Mouse (Mus musculus) adrenal gland, postnatal 36 days (tissue): ENCODE data around the gene Iglon5. TPM values are rescaled to one million over a fixed set of nuclear protein-coding genes. Genes with fewer than 3 reads are reported as not detected.

Experiments used
- DNase-seq, 2 experiments: peaks; one replicate each; pipeline ENCODE4 v3.0.0; 2021; ENCODE audit warnings: mixed read lengths in 1 of 2
- total RNA-seq, 2 experiments: library from RNA; stranded (reverse); gene quantifications; 2 replicates each; pipeline ENCODE4 v1.2.3; 2021

Gene Iglon5
- total RNA-seq, 2 experiments from 2014 or later, result 1.3 to 1.5 TPM

GRCm38 (mm10) chr7:43465344-43466098 lies 24.4 kb downstream of the Iglon5 start:
- DNase-seq, result peak; percentile 88 to 92

- no peak for DNase-seq
Observed at GRCm38 (mm10) chr7:43464864-43465343, 25.0 kb downstream of the Iglon5 start.

- DNase-seq, result no peak
Observed at GRCm38 (mm10) chr7:43463976-43464375, 25.9 kb downstream of the Iglon5 start.

- no peak for DNase-seq
Observed at GRCm38 (mm10) chr7:43462851-43463250, 27.0 kb downstream of the Iglon5 start, which contains the start of gene Vsig10l. Gene Vsig10l (plus strand): TSS chr7:43463151.

- DNase-seq, result no peak
Observed at GRCm38 (mm10) chr7:43454371-43454770, 35.5 kb downstream of the Iglon5 start.

GRCm38 (mm10) chr7:43453599-43454355 lies 36.1 kb downstream of the Iglon5 start:
- DNase-seq, result peak in 1 of 2 experiments; percentile 20

GRCm38 (mm10) chr7:43452609-43453008 lies 37.3 kb downstream of the Iglon5 start:
- peak; percentile 54 to 60 for DNase-seq

- no peak for DNase-seq
Observed at GRCm38 (mm10) chr7:43451726-43452125, 38.1 kb downstream of the Iglon5 start.

GRCm38 (mm10) chr7:43449811-43450210 lies 40.1 kb downstream of the Iglon5 start:
- no peak for DNase-seq

GRCm38 (mm10) chr7:43448246-43448645 lies 41.6 kb downstream of the Iglon5 start:
- DNase-seq, result no peak

- DNase-seq, result no peak
Observed at GRCm38 (mm10) chr7:43447801-43448200, 42.1 kb downstream of the Iglon5 start.

GRCm38 (mm10) chr7:43443917-43444293 lies 46.0 kb downstream of the Iglon5 start, which contains the start of the genes Etfb and Gm45233:
Gene Etfb (plus strand): TSS chr7:43444083.
Gene Gm45233 (plus strand): TSS chr7:43444128.
- DNase-seq, result peak; percentile 96

- peak; percentile 87 to 91 for DNase-seq
Observed at GRCm38 (mm10) chr7:43443126-43443916, 46.6 kb downstream of the Iglon5 start.

GRCm38 (mm10) chr7:43442684-43443083 lies 47.2 kb downstream of the Iglon5 start:
- no peak for DNase-seq

GRCm38 (mm10) chr7:43441071-43441470 lies 48.8 kb downstream of the Iglon5 start:
- DNase-seq, result no peak

- no peak for DNase-seq
Observed at GRCm38 (mm10) chr7:43440482-43440881, 49.4 kb downstream of the Iglon5 start, which contains the start of gene Cldnd2. Gene Cldnd2 (plus strand): TSS chr7:43440782.

- no peak for DNase-seq
Observed at GRCm38 (mm10) chr7:43438611-43439010, 51.3 kb downstream of the Iglon5 start.

GRCm38 (mm10) chr7:43436341-43437255 lies 53.3 kb downstream of the Iglon5 start, which contains the start of gene Nkg7:
Gene Nkg7 (plus strand): TSS chr7:43437073.
- no peak for DNase-seq

- no peak for DNase-seq
Observed at GRCm38 (mm10) chr7:43434676-43435075, 55.2 kb downstream of the Iglon5 start.

- DNase-seq, result no peak
Observed at GRCm38 (mm10) chr7:43432891-43433290, 57.0 kb downstream of the Iglon5 start.

- DNase-seq, result no peak
Observed at GRCm38 (mm10) chr7:43429500-43429899, 60.4 kb downstream of the Iglon5 start.
